Mouse (Mus musculus): ENCODE measurements around the gene Dmac2.

The Dmac2 gene

GRCm38 (mm10) chr7:25655601-25656428 lies 36.6 kb downstream of the Dmac2 start:
- no peak for DNase-seq

GRCm38 (mm10) chr7:25657785-25658184 lies 38.6 kb downstream of the Dmac2 start:
- DNase-seq = no peak

- DNase-seq = peak; percentile 98
These were observed 39.7 kb downstream of the Dmac2 start, which contains the start of the genes Bckdha and Exosc5 for GRCm38 (mm10) chr7:25658657-25659472. Bckdha (minus strand) TSS chr7:25658981. Exosc5 (plus strand) TSS chr7:25659164.

DNA sequence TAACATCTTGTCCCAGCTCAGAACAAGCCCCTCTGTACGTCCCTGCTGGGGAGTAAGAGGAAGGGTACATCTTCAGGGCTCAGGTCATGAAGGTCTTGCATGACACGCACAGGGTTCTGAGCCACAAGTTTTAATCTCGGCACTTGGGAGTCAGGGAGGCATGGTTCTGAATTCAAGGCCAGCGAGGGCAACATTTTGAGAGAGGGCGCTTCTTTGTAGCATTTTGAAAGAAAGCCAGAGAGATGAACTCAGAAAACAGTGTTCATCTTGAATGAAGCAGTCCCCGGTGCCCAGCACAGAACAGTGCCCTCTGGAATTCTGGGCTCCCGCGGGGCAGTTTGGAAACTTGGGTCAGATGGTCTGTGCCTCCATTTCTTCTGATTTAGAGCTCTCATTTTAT lies 47.2 kb downstream of the Dmac2 start:
- no peak for DNase-seq

DNA sequence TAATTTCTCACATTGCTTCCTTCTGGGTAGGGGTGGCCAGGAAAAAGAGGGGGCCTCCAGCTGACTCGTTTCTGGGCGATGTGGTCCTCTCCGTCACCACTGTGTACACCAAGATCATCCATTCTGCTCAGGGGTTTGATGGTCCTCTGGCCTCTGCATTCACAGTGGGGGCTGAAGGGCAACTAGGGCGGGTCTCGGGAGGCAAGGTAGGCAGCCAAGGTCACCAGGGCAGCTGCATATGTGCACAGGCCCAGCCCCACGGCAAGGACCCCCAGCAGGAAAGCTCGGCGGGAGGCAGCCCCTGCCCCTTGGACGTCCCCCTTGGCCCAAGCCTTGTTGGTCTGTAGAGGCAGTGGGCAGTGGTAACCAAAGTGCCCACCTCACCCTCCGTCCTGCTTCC lies 49.9 kb downstream of the Dmac2 start:
- DNase-seq = no peak

DNA sequence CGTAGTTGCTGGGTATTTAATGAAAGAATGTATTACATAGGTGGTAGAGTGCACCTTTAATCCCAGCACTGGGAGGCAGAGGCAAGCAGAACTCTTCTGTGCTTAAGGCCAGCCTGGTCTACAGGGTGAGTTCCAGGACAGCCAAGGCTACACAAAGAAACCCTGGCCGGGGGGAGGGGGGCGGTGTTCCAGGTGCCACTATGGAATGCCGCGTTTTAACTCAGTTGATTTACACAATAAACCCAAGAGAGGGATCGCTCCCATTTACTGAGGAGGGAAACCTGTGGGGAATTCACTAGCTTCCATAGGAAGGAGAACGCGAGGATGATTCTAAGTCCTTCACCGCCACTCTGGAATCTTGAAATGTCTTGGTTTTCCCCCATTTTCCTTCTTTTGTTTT lies 50.4 kb downstream of the Dmac2 start:
- DNase-seq = no peak

DNA sequence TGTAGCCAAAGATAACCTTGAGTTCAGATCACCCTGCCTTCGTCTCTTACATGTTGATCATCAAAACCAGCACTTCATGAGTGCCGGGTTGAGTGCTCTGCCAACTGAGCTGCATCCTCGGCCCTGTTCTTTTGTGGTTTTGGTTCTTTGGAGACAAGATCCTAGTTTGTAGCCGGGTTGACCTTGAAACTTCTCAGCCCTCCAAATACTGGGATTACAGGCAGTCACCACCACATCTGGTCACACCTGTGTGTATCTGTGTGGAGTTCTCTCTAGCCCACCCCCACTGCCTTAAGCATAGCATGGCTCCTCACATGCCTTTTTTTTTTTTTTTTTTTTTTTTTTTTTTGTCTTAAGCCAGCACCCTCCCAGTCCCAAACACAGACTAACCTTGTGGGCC lies 50.9 kb downstream of the Dmac2 start:
- DNase-seq = no peak

GRCm38 (mm10) chr7:25671686-25672085 lies 52.5 kb downstream of the Dmac2 start:
- DNase-seq = no peak

- no peak for DNase-seq
These were observed 53.2 kb downstream of the Dmac2 start for GRCm38 (mm10) chr7:25672442-25672841.

GRCm38 (mm10) chr7:25674297-25674696 lies 55.1 kb downstream of the Dmac2 start:
- DNase-seq = no peak

- DNase-seq = no peak
These were observed 55.6 kb downstream of the Dmac2 start, which contains the start of gene Tmem91 for GRCm38 (mm10) chr7:25674719-25675300. Tmem91 (minus strand) TSS chr7:25675166.
